Mouse (Mus musculus) adrenal gland, adult 2 months (tissue): Measurements from ENCODE around the gene Zfp184. TPM values are rescaled to one million over a fixed set of nuclear protein-coding genes. Genes with fewer than 3 reads are reported as not detected.

ENCODE experiments used
- microRNA-seq, 2 experiments: library from miRNA; unstranded; fragments of <30 nt; microRNA quantifications; one replicate each; pipeline ENCODE4 v1.2.0; 2021
- polyA plus RNA-seq: library from polyadenylated mRNA; depleted of rRNA; stranded (reverse); fragments of >200 nt; gene quantifications from 2 replicates; pipeline ENCODE4 v1.2.3, GENCODE M21; 2012; rRNA removed
- total RNA-seq, 2 experiments: library from RNA; stranded (reverse); gene quantifications; 2 replicates each; pipeline ENCODE4 v1.2.3; 2021

Zfp184 gene
- total and polyA plus RNA-seq, 3 experiments: 0.35 to 1.9 (median 1.7) TPM

Small RNA genes lying within 50 kb of the gene (microRNA-seq; reads per million reads assigned to microRNA genes)
- gene Gm44456: 3.1 to 3.7 reads per million in 2 experiments
- gene Mir1983: 6.6 to 19.0 reads per million in 2 experiments

Other genes starting within 250 kb of the Zfp184 start
- not detected for gene Olfr1359, start 247.0 kb upstream of the Zfp184 start, total RNA-seq
- gene Olfr1359, start 247.0 kb upstream of the Zfp184 start, polyA plus RNA-seq: not detected in 2 replicates
- 10 to 100 TPM; 24.1 to 36.9 TPM for gene Hist1h2bl, start 229.0 kb upstream of the Zfp184 start, total RNA-seq
- gene Hist1h2bl, start 229.0 kb upstream of the Zfp184 start, polyA plus RNA-seq: 0.49 and 1.3 TPM in 2 replicates
- gene Hist1h2ai, start 228.7 kb upstream of the Zfp184 start, total RNA-seq: 10 to 100 TPM; 28.5 to 38.1 TPM
- gene Hist1h2ai, start 228.7 kb upstream of the Zfp184 start, polyA plus RNA-seq: 5.7 and 9.3 TPM in 2 replicates
- gene Hist1h3h, start 227.4 kb upstream of the Zfp184 start, total RNA-seq: 10 to 100 TPM; 16.3 to 42.1 TPM
- 5.5 and 8.7 TPM in 2 replicates for gene Hist1h3h, start 227.4 kb upstream of the Zfp184 start, polyA plus RNA-seq
- gene Hist1h2bm, start 223.1 kb upstream of the Zfp184 start, total RNA-seq: 1 to 10 TPM; 6.5 to 7.0 TPM
- 0.28 and 0.56 TPM in 2 replicates for gene Hist1h2bm, start 223.1 kb upstream of the Zfp184 start, polyA plus RNA-seq
- gene Hist1h4j, start 210.0 kb upstream of the Zfp184 start, total RNA-seq: 10 to 100 TPM in 1 of 2 experiments, 1 to 10 TPM in 1; 7.5 to 11.4 TPM
- 0.52 TPM in 2 replicates for gene Hist1h4j, start 210.0 kb upstream of the Zfp184 start, polyA plus RNA-seq
- gene Hist1h4k, start 194.6 kb upstream of the Zfp184 start, total RNA-seq: 100 to 1,000 TPM in 1 of 2 experiments, 10 to 100 TPM in 1; 76.0 to 101 TPM
- 10.2 and 12.5 TPM in 2 replicates for gene Hist1h4k, start 194.6 kb upstream of the Zfp184 start, polyA plus RNA-seq
- gene Hist1h2ak, start 191.3 kb upstream of the Zfp184 start, total RNA-seq: 10 to 100 TPM; 10.8 to 11.1 TPM
- gene Hist1h2ak, start 191.3 kb upstream of the Zfp184 start, polyA plus RNA-seq: 5.4 and 7.8 TPM in 2 replicates
- 10 to 100 TPM; 16.7 to 17.2 TPM for gene Hist1h2bn, start 191.0 kb upstream of the Zfp184 start, total RNA-seq
- 2.5 and 8.2 TPM in 2 replicates for gene Hist1h2bn, start 191.0 kb upstream of the Zfp184 start, polyA plus RNA-seq
- 10 to 100 TPM; 11.6 to 11.7 TPM for gene Hist1h1b, start 164.5 kb upstream of the Zfp184 start, total RNA-seq
- gene Hist1h1b, start 164.5 kb upstream of the Zfp184 start, polyA plus RNA-seq: 0.34 and 0.37 TPM in 2 replicates
- 10 to 100 TPM; 41.4 to 42.7 TPM for gene Hist1h3i, start 161.7 kb upstream of the Zfp184 start, total RNA-seq
- gene Hist1h3i, start 161.7 kb upstream of the Zfp184 start, polyA plus RNA-seq: 16.8 and 25.5 TPM in 2 replicates
- 1 to 10 TPM; 3.4 to 4.6 TPM for gene Hist1h2an, start 157.9 kb upstream of the Zfp184 start, total RNA-seq
- 4.2 TPM in 1 of 2 replicates, not detected in the other for gene Hist1h2an, start 157.9 kb upstream of the Zfp184 start, polyA plus RNA-seq
- 10 to 100 TPM in 1 of 2 experiments, 1 to 10 TPM in 1; 8.5 to 10.7 TPM for gene Hist1h2bp, start 157.6 kb upstream of the Zfp184 start, total RNA-seq
- 1.6 TPM in 1 of 2 replicates, not detected in the other for gene Hist1h2bp, start 157.6 kb upstream of the Zfp184 start, polyA plus RNA-seq
- 10 to 100 TPM; 35.5 to 55.7 TPM for gene Hist1h2bq, start 134.9 kb upstream of the Zfp184 start, total RNA-seq
- gene Hist1h2bq, start 134.9 kb upstream of the Zfp184 start, polyA plus RNA-seq: 13.1 and 16.6 TPM in 2 replicates
- gene Hist1h2ao, start 134.6 kb upstream of the Zfp184 start, total RNA-seq: 10 to 100 TPM; 16.1 to 19.4 TPM
- not detected in 2 replicates for gene Hist1h2ao, start 134.6 kb upstream of the Zfp184 start, polyA plus RNA-seq
- 100 to 1,000 TPM; 165 to 190 TPM for gene Hist1h4m, start 133.3 kb upstream of the Zfp184 start, total RNA-seq
- gene Hist1h4m, start 133.3 kb upstream of the Zfp184 start, polyA plus RNA-seq: 4.5 TPM in 1 of 2 replicates, not detected in the other
- gene Hist1h4n, start 112.9 kb upstream of the Zfp184 start, total RNA-seq: 10 to 100 TPM; 22.2 to 52.8 TPM
- gene Hist1h4n, start 112.9 kb upstream of the Zfp184 start, polyA plus RNA-seq: 4.1 and 6.6 TPM in 2 replicates
- 10 to 100 TPM; 24.8 to 29.8 TPM for gene Hist1h2ap, start 111.6 kb upstream of the Zfp184 start, total RNA-seq
- gene Hist1h2ap, start 111.6 kb upstream of the Zfp184 start, polyA plus RNA-seq: 126 and 141 TPM in 2 replicates
- gene Hist1h2br, start 111.4 kb upstream of the Zfp184 start, total RNA-seq: 10 to 100 TPM; 36.5 to 55.8 TPM
- 12.6 and 15.9 TPM in 2 replicates for gene Hist1h2br, start 111.4 kb upstream of the Zfp184 start, polyA plus RNA-seq
- gene Pom121l2, start 36.1 kb downstream of the Zfp184 start, total RNA-seq: not detected
- gene Pom121l2, start 36.1 kb downstream of the Zfp184 start, polyA plus RNA-seq: not detected in 2 replicates
- gene Prss16, start 64.6 kb downstream of the Zfp184 start, total RNA-seq: under 1 TPM in 1 of 2 experiments, not detected in 1; 0.61 TPM
- gene Prss16, start 64.6 kb downstream of the Zfp184 start, polyA plus RNA-seq: 0.35 and 1.0 TPM in 2 replicates
- 10 to 100 TPM; 14.2 to 18.9 TPM for gene Hist1h2ah, start 90.5 kb downstream of the Zfp184 start, total RNA-seq
- 1.0 and 16.0 TPM in 2 replicates for gene Hist1h2ah, start 90.5 kb downstream of the Zfp184 start, polyA plus RNA-seq
- gene Hist1h2bk, start 90.8 kb downstream of the Zfp184 start, total RNA-seq: 10 to 100 TPM; 27.4 to 48.0 TPM
- 1.9 and 3.2 TPM in 2 replicates for gene Hist1h2bk, start 90.8 kb downstream of the Zfp184 start, polyA plus RNA-seq
- gene Hist1h4i, start 96.3 kb downstream of the Zfp184 start, total RNA-seq: 10 to 100 TPM; 48.5 to 52.2 TPM
- 11.4 and 12.7 TPM in 2 replicates for gene Hist1h4i, start 96.3 kb downstream of the Zfp184 start, polyA plus RNA-seq
- gene Hist1h2ag, start 97.8 kb downstream of the Zfp184 start, total RNA-seq: 10 to 100 TPM; 14.1 to 18.2 TPM
- gene Hist1h2ag, start 97.8 kb downstream of the Zfp184 start, polyA plus RNA-seq: 0.45 TPM in 1 of 2 replicates, not detected in the other
- gene Hist1h2bj, start 98.1 kb downstream of the Zfp184 start, total RNA-seq: 10 to 100 TPM; 14.1 to 18.8 TPM
- 2.3 and 2.8 TPM in 2 replicates for gene Hist1h2bj, start 98.1 kb downstream of the Zfp184 start, polyA plus RNA-seq
- gene Vmn1r188, start 139.3 kb downstream of the Zfp184 start, total RNA-seq: not detected
- not detected in 2 replicates for gene Vmn1r188, start 139.3 kb downstream of the Zfp184 start, polyA plus RNA-seq
- gene Vmn1r189, start 160.7 kb downstream of the Zfp184 start, total RNA-seq: not detected
- gene Vmn1r189, start 160.7 kb downstream of the Zfp184 start, polyA plus RNA-seq: not detected in 2 replicates
- gene Vmn1r191, start 238.9 kb downstream of the Zfp184 start, total RNA-seq: not detected
- not detected in 2 replicates for gene Vmn1r191, start 238.9 kb downstream of the Zfp184 start, polyA plus RNA-seq
- gene Vmn1r192, start 246.0 kb downstream of the Zfp184 start, total RNA-seq: not detected
- gene Vmn1r192, start 246.0 kb downstream of the Zfp184 start, polyA plus RNA-seq: not detected in 2 replicates